ENCODE assay signal across 8 mouse cellular contexts in the genomic region with DNA sequence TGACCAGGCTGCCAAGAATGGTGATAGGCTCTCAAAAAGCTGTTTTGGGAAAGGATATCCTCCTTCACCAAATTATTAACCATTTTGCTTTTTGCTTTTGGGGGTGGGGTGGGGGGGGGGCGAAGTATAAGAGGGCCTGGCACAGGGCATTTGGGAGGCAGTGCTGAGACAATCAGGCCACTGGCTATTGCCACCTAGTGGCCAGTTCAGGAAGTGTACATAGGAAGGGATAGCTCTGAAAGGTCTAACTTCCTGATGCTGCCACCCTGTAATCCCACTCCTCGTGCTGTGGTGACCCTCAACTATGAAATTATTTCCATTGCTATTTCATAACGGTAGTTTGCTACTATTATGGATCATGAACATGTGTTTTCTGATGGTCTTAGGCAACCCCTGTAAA. TPM values are rescaled to one million over a fixed set of nuclear protein-coding genes. Genes with fewer than 3 reads are reported as not detected.
DNase-seq lines count a peak whose midpoint lies in the region; ATAC-seq lines count a peak whose summit lies in the region.

No protein-coding gene starts in this region.

- intact Hi-C loops in left cerebral cortex, postnatal 14 days (cut with DNase I) = no loop called here
- intact Hi-C loops in left cerebral cortex, postnatal 10 days (cut with DNase I) = no loop called here

- DNase-seq in cerebellum, adult 9-11 months = peak; percentile 67
- no peak for DNase-seq in cerebellum, adult 8-10 months
- DNase-seq in left cerebral cortex, postnatal 14 days (ENCODE audit: low spot score in 2 of 2) = peak; percentile 58 to 63
- no peak for DNase-seq in left cerebral cortex, postnatal 10 days (ENCODE audit: extremely low spot score in 1 of 2, low spot score in 2 of 2)
- DNase-seq in MN1 (ENCODE audit: low spot score) = peak; percentile 13
- no peak for DNase-seq in urinary bladder, postnatal 36 days (ENCODE audit: low spot score in 2 of 2)
- DNase-seq in embryo, embryonic 10 days (ENCODE audit: low spot score) = no peak

- 0 out of 2 replicates have a peak, but pooled peaks have one; percentile 36 for ATAC-seq in monocyte, adult 5-6 weeks (replicated peaks; ENCODE audit: insufficient number of reproducible peaks, low FRiP score, low TSS enrichment, poor library complexity, severe bottlenecking)

RNA-seq across cellular contexts. Expression of a gene that starts 5.5 kb away (rescaled TPM):
- 100 to 1,000 TPM; 285 to 305 TPM for total RNA-seq in left cerebral cortex, postnatal 14 days (2021)
- total RNA-seq in left cerebral cortex, postnatal 10 days (2021) = 100 to 1,000 TPM; 264 to 283 TPM
- 147 to 219 TPM (median 171 TPM) in 3 replicates for total RNA-seq in monocyte, adult 5-6 weeks (2017)

RNA-seq across cellular contexts. Expression of a gene that starts 16.4 kb away (rescaled TPM):
- total RNA-seq in left cerebral cortex, postnatal 14 days (2021) = 1 to 10 TPM; 8.6 to 10.0 TPM
- 10 to 100 TPM in 1 of 2 experiments, 1 to 10 TPM in 1; 9.4 to 10.2 TPM for total RNA-seq in left cerebral cortex, postnatal 10 days (2021)
- 171 to 211 TPM (median 204 TPM) in 3 replicates for total RNA-seq in monocyte, adult 5-6 weeks (2017)

RNA-seq across cellular contexts. Expression of a gene that starts 40.3 kb away (rescaled TPM):
- total RNA-seq in left cerebral cortex, postnatal 14 days (2021) = 1 to 10 TPM; 3.9 to 4.6 TPM
- 1 to 10 TPM; 3.4 to 4.4 TPM for total RNA-seq in left cerebral cortex, postnatal 10 days (2021)
- total RNA-seq in monocyte, adult 5-6 weeks (2017) = 16.1 to 28.4 TPM (median 17.2 TPM) in 3 replicates

RNA-seq across cellular contexts. Expression of a gene that starts 41.9 kb away (rescaled TPM):
- total RNA-seq in left cerebral cortex, postnatal 14 days (2021) = 10 to 100 TPM; 35.2 to 40.7 TPM
- total RNA-seq in left cerebral cortex, postnatal 10 days (2021) = 10 to 100 TPM; 28.5 to 32.1 TPM
- 12.6 to 35.9 TPM (median 17.8 TPM) in 3 replicates for total RNA-seq in monocyte, adult 5-6 weeks (2017)

Comparison
In these comparisons a context has a peak if more than half of its experiments do, and no peak if none do; other contexts are left out.
1. DNase-seq: peak in cerebellum, adult 9-11 months (single experiment), left cerebral cortex, postnatal 14 days (2 of 2) and MN1 (single experiment); none in cerebellum, adult 8-10 months (single experiment), left cerebral cortex, postnatal 10 days (0 of 2), urinary bladder, postnatal 36 days (0 of 2) and embryo, embryonic 10 days (single experiment).
2. RNA of a gene that starts 16.4 kb away (total RNA-seq): 171 to 211 TPM in monocyte, adult 5-6 weeks; 9.4 to 10.2 TPM in left cerebral cortex, postnatal 10 days and 8.6 to 10.0 TPM in left cerebral cortex, postnatal 14 days; every median in the first group is over 10 times any median in the second.